Mouse (Mus musculus): ENCODE measurements around the gene Ttc34. TPM values are rescaled to one million over a fixed set of nuclear protein-coding genes. Genes with fewer than 3 reads are reported as not detected.
A peak's percentile ranks its signal among the peaks of the same experiment; 100 is the strongest.

Ttc34 gene
- polyA plus RNA-seq, 1 experiment from 2014 or later = 0.59 TPM

- WGBS = 60% methylated on average over 13 of the region's 13 CpGs
These were observed 49.8 kb downstream of the Ttc34 start for GRCm38 (mm10) chr4:154886876-154887592.

GRCm38 (mm10) chr4:154887593-154888250, 50.5 kb downstream of the Ttc34 start:
- Histone ChIP-seq H3K4me3 (ENCODE audit: low read length) (no peak overlapping the region), H3K4me2 (replicated peaks; ENCODE audit: low read depth, low read length) (no peak overlapping the region), H3K36me3 (ENCODE audit: insufficient read depth, low read length) (no peaks in the 10 kb centered on the region), H3K27me3 (ENCODE audit: insufficient read depth, low read length) (no peaks in the 10 kb centered on the region), H3K9me3 (ENCODE audit: low read length) (no peaks in the 10 kb centered on the region), H3K4me1 (ENCODE audit: insufficient read depth, low read length) (no peaks in the 10 kb centered on the region), H3K9ac (replicated peaks; ENCODE audit: low read length) (no peak overlapping the region), H3K27ac (ENCODE audit: low read length) (no peak overlapping the region)
- ATAC-seq (ENCODE audit: low FRiP score, low TSS enrichment) = no peak
- WGBS = 76% methylated on average over 15 of the region's 15 CpGs

More at GRCm38 (mm10) chr4:154886876-154887592, 49.8 kb downstream of the Ttc34 start:
- Histone ChIP-seq H3K36me3 (ENCODE audit: insufficient read depth, low read length) (no peaks in the 10 kb centered on the region), H3K27me3 (ENCODE audit: insufficient read depth, low read length) (no peaks in the 10 kb centered on the region), H3K9me3 (ENCODE audit: low read length) (no peaks in the 10 kb centered on the region), H3K4me3 (ENCODE audit: low read length) (no peak overlapping the region), H3K27ac (ENCODE audit: low read length) (no peak overlapping the region), H3K9ac (replicated peaks; ENCODE audit: low read length) (no peak overlapping the region), H3K4me1 (ENCODE audit: insufficient read depth, low read length) (no peaks in the 10 kb centered on the region), H3K4me2 (replicated peaks; ENCODE audit: low read depth, low read length) (no peak overlapping the region)
- ATAC-seq (ENCODE audit: low FRiP score, low TSS enrichment) = 0 out of 2 replicates have a peak, but pooled peaks have one; percentile 27

- H3K4me2 ChIP-seq (replicated peaks; ENCODE audit: low read depth, low read length) = no peak overlapping the region
- no peaks in the 10 kb centered on the region for H3K27me3 ChIP-seq (ENCODE audit: insufficient read depth, low read length)
- no peak overlapping the region for H3K9ac ChIP-seq (replicated peaks; ENCODE audit: low read length)
- no peak overlapping the region for H3K27ac ChIP-seq (ENCODE audit: low read length)
- no peaks in the 10 kb centered on the region for H3K4me1 ChIP-seq (ENCODE audit: insufficient read depth, low read length)
- no peaks in the 10 kb centered on the region for H3K36me3 ChIP-seq (ENCODE audit: insufficient read depth, low read length)
- WGBS = 89% methylated on average over 14 of the region's 14 CpGs
- no peaks in the 10 kb centered on the region for H3K9me3 ChIP-seq (ENCODE audit: low read length)
- no peak overlapping the region for H3K4me3 ChIP-seq (ENCODE audit: low read length)
- ATAC-seq (ENCODE audit: low FRiP score, low TSS enrichment) = no peak
These were observed 53.6 kb downstream of the Ttc34 start for GRCm38 (mm10) chr4:154890887-154891286.

- ATAC-seq (ENCODE audit: low FRiP score, low TSS enrichment) = no peak
- 80% methylated on average over 5 of the region's 5 CpGs for WGBS
These were observed 58.3 kb downstream of the Ttc34 start for GRCm38 (mm10) chr4:154895549-154895948.

GRCm38 (mm10) chr4:154897676-154898465, 60.6 kb downstream of the Ttc34 start:
- Histone ChIP-seq H3K4me3 (ENCODE audit: low read length) (peak overlapping the region; percentile 60), H3K27me3 (ENCODE audit: insufficient read depth, low read length) (no peaks in the 10 kb centered on the region), H3K27ac (ENCODE audit: low read length) (no peak overlapping the region), H3K4me1 (ENCODE audit: insufficient read depth, low read length) (peaks cover 11% of the 10 kb centered on the region), H3K9me3 (ENCODE audit: low read length) (no peaks in the 10 kb centered on the region), H3K36me3 (ENCODE audit: insufficient read depth, low read length) (no peaks in the 10 kb centered on the region), H3K4me2 (replicated peaks; ENCODE audit: low read depth, low read length) (peak overlapping the region; percentile 91), H3K9ac (replicated peaks; ENCODE audit: low read length) (peak overlapping the region; percentile 75)
- 62% methylated on average over 6 of the region's 6 CpGs for WGBS
- ATAC-seq (ENCODE audit: low FRiP score, low TSS enrichment) = no peak

More at GRCm38 (mm10) chr4:154895549-154895948, 58.3 kb downstream of the Ttc34 start:
- H3K36me3 ChIP-seq (ENCODE audit: insufficient read depth, low read length) = no peaks in the 10 kb centered on the region
- H3K4me2 ChIP-seq (replicated peaks; ENCODE audit: low read depth, low read length) = no peak overlapping the region
- H3K4me3 ChIP-seq (ENCODE audit: low read length) = no peak overlapping the region
- no peak overlapping the region for H3K9ac ChIP-seq (replicated peaks; ENCODE audit: low read length)
- H3K27me3 ChIP-seq (ENCODE audit: insufficient read depth, low read length) = no peaks in the 10 kb centered on the region
- H3K27ac ChIP-seq (ENCODE audit: low read length) = no peak overlapping the region
- peaks cover 11% of the 10 kb centered on the region for H3K4me1 ChIP-seq (ENCODE audit: insufficient read depth, low read length)
- H3K9me3 ChIP-seq (ENCODE audit: low read length) = no peaks in the 10 kb centered on the region

GRCm38 (mm10) chr4:154898506-154899446, 61.5 kb downstream of the Ttc34 start, which contains the start of gene Fam213b:
Fam213b (minus strand) TSS chr4:154899135.
- 1% methylated on average over 43 of the region's 43 CpGs for WGBS
- peak within 1 kb of the TSS; percentile 75 for H3K9ac ChIP-seq (replicated peaks; ENCODE audit: low read length)
- H3K27ac ChIP-seq (ENCODE audit: low read length) = peak within 1 kb of the TSS; percentile 8; the same call in 1 of the 2 replicates
- H3K4me2 ChIP-seq (replicated peaks; ENCODE audit: low read depth, low read length) = peak within 1 kb of the TSS; percentile 91
- H3K27me3 ChIP-seq (ENCODE audit: insufficient read depth, low read length) = no peaks in the 10 kb centered on the region
- H3K36me3 ChIP-seq (ENCODE audit: insufficient read depth, low read length) = no peaks in the 10 kb centered on the region
- H3K4me3 ChIP-seq (ENCODE audit: low read length) = peak within 1 kb of the TSS; percentile 60
- ATAC-seq (ENCODE audit: low FRiP score, low TSS enrichment) = peak; percentile 98
- no peaks in the 10 kb centered on the region for H3K9me3 ChIP-seq (ENCODE audit: low read length)
- peaks cover 11% of the 10 kb centered on the region for H3K4me1 ChIP-seq (ENCODE audit: insufficient read depth, low read length)

GRCm38 (mm10) chr4:154902371-154902770, 65.1 kb downstream of the Ttc34 start:
- no peaks in the 10 kb centered on the region for H3K9me3 ChIP-seq (ENCODE audit: low read length)
- H3K9ac ChIP-seq (replicated peaks; ENCODE audit: low read length) = no peak overlapping the region
- no peak overlapping the region for H3K4me2 ChIP-seq (replicated peaks; ENCODE audit: low read depth, low read length)
- no peak for ATAC-seq (ENCODE audit: low FRiP score, low TSS enrichment)
- H3K27me3 ChIP-seq (ENCODE audit: insufficient read depth, low read length) = no peaks in the 10 kb centered on the region
- no peaks in the 10 kb centered on the region for H3K36me3 ChIP-seq (ENCODE audit: insufficient read depth, low read length)
- no peak overlapping the region for H3K27ac ChIP-seq (ENCODE audit: low read length)
- 82% methylated on average over 2 of the region's 2 CpGs for WGBS
- H3K4me3 ChIP-seq (ENCODE audit: low read length) = no peak overlapping the region
- H3K4me1 ChIP-seq (ENCODE audit: insufficient read depth, low read length) = peaks cover 11% of the 10 kb centered on the region

- WGBS = 1% methylated on average over 16 of the region's 16 CpGs
- H3K9ac ChIP-seq (replicated peaks; ENCODE audit: low read length) = peak overlapping the region; percentile 55
- H3K27me3 ChIP-seq (ENCODE audit: insufficient read depth, low read length) = no peaks in the 10 kb centered on the region
- ATAC-seq (ENCODE audit: low FRiP score, low TSS enrichment) = peak; percentile 94
- H3K4me2 ChIP-seq (replicated peaks; ENCODE audit: low read depth, low read length) = peak overlapping the region; percentile 65
- H3K9me3 ChIP-seq (ENCODE audit: low read length) = no peaks in the 10 kb centered on the region
- H3K4me3 ChIP-seq (ENCODE audit: low read length) = peak overlapping the region; percentile 46
- H3K27ac ChIP-seq (ENCODE audit: low read length) = peak overlapping the region; percentile 9; the same call in 1 of the 2 replicates
- H3K4me1 ChIP-seq (ENCODE audit: insufficient read depth, low read length) = peaks cover 4% of the 10 kb centered on the region; the same call in 1 of the 2 replicates
- H3K36me3 ChIP-seq (ENCODE audit: insufficient read depth, low read length) = no peaks in the 10 kb centered on the region
These were observed 67.2 kb downstream of the Ttc34 start for GRCm38 (mm10) chr4:154904185-154905071.

All from kidney, embryonic 16.5 days (tissue).